Mouse (Mus musculus) layer of hippocampus, postnatal 10 days (tissue): ENCODE measurements around the gene Dcun1d4. TPM values are rescaled to one million over a fixed set of nuclear protein-coding genes. Genes with fewer than 3 reads are reported as not detected.
"Not testable (repeated sequence)": the region's sequence is repeated elsewhere in the genome, so short reads cannot be mapped to it uniquely, and the experiment has no call there.

Experiments
- DNase-seq, 2 experiments: peaks; one replicate each; pipeline ENCODE4 v3.0.0; 2021; ENCODE audit warnings: low spot score in 2 of 2
- long read RNA-seq: library from polyadenylated mRNA; stranded (forward); transcript quantifications from one replicate; pipeline ENCODE4 v2.0.0, GENCODE M21; 2023
- total RNA-seq, 2 experiments: library from RNA; stranded (reverse); gene quantifications; 2 replicates each; pipeline ENCODE4 v1.2.3; 2021

The Dcun1d4 gene
- 100 to 1,000 TPM; 103 to 104 TPM for total RNA-seq
- long read RNA-seq, full-length matches to known transcripts: 45 of 58 reads
- long read RNA-seq, partial matches to known transcripts: 1 of 58 reads
- long read RNA-seq, other reads (novel, unspliced or antisense): 12 of 58 reads

DNA sequence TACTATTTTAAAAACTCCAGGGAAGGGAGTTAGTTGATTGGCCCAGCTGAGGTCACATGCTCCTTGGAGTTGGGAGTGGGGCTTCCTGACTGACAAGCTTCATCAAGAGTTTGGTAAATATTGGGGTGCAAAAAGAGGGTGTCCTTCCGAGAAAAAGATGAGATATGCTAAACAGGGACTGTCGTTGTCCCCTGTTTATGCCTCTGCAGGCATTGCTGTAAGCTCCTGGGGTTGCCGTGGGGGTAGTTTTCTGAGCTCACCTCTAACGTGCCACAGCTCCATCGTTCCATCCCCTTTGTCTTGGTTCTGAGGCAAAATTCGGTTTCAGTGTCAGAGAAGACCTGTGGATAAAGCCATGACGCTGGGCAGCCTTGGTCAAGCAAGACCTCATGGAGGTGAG, at the start of gene Dcun1d4:
Dcun1d4 (plus strand) TSS at position 301 of the 400 bp plus-strand sequence.
- DNase-seq: no peak

DNA sequence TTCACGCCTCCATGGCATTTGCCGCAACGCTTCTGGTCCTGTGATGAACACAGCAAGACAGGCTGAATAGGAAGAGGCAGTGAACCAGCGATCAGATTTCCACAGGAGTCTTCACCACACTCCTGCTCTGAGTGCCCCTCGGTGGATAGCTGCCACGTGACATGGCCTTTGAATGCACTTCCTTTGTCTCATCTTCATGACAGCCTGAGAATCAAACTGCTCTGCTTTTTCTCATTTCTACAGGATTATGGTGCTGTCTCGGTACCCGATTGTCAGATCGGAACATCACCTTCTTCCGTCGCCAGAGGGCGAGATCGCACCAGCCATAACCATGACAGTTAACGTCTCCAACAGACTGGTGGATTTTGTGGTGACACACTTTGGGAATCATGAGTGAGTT, 49.2 kb upstream of the Dcun1d4 start:
- peak; percentile 89 to 91 for DNase-seq

DNA sequence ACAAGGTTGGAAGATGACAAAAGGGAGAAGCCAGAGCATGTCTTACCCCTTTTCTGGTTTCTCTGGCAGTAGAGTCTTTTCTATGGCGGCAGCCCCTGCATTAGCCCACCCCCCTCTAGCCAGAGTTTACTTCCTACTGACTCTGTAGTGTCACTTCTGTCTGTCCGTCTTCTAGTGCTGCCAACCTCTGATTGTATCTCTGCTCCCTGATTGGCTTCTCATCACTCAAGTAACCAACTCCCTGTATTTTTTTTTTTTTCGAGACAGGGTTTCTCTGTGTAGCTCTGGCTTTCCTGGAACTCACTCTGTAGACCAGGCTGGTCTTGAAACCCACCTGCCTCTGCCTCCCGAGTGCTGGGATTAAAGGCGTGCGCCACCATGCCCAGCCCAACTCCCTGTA, 48.0 kb upstream of the Dcun1d4 start:
- DNase-seq: no peak

DNA sequence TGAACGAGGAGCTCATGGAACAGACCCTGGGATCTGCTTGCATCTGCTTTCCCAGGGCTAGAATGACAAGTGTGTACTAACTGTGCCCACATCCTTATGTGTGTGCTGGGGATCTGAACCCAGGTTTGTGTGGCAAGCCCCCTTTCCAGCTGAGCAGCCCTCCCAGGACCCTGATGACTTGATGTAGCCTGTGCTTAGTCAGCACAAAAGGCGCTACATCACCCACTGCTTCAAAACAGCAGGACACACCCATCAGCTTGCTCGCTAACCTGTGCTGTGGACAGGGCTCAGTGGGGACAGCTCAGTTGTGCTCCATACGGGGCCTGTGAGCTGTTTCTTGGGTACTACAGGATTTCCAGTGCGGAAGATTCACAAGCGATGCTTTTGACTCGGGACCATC, 46.0 kb upstream of the Dcun1d4 start:
- no peak for DNase-seq

DNA sequence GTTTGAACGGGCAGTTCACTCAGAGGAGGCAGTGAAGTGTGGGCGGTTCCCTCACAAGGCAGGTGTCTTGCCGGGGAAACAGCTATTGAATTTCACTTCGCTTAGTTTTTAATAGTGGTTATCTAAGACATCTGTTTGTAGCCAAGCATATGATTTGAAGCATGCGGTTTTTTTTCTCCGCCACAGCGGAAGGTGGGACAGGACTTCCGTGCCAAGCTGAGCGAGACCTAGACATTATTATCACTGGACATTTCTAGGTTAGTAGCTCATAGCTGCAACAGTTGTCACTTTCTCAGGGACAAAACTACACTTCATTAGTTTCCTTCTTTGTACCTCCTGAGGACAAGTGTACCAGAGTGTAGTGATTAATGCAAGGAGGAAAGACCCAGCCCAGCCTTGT, 38.6 kb upstream of the Dcun1d4 start:
- no peak for DNase-seq

DNA sequence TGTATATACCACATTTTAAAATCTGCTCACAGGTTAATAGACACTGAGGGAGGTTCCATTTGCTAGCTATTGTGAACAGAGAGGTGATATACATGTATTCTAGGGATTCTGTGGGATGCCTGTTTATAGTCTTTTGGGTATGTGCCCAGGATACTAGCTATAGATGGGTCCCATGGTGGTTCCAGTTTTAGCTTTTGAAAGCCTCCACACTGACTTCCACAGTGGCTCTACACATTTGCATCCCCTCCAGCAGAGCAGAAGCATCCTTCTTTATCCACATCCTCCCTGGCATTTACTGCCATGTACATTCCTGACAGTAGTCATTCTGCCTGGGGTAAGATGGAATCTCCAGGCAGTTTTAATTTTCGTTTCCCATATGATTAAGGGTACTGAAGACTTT, 30.5 kb upstream of the Dcun1d4 start:
- no peak for DNase-seq

DNA sequence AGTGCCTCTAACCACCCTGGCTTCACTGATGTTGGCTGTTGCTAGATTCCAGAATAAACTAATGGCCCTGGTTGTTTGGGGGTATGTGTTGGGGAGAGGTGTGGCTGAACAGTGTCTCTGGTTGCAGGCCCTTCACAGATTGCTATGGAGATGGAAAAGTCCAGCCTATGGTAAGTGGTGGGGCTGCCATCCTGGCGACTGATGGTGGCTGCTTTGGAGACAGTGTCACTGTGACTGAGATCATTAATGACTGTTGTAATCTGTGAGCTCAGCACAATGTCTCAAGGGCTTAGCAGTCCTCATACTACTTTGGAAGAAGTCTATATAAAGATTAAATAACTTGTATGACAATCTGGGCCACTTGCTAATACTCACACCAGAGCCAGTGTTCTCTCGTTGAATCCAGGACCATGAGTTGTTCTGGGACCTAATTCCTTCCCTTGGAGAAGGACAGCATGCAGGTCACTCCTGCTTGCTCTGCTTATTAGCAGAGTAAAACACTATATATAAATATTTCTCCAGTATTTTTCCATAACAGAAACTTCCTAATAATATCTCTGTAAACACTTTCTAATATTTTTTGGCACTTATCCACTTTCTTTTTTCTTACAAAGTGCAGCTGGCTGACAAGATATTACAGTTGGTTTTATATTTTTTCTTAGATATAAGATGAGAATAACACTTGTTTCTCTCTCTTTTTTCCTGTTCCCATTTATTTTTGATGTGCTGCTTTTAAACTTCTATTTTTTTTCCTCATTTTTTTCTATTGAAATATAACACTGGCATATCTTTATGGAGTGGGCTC, 26.1 kb upstream of the Dcun1d4 start:
- DNase-seq: no peak

DNA sequence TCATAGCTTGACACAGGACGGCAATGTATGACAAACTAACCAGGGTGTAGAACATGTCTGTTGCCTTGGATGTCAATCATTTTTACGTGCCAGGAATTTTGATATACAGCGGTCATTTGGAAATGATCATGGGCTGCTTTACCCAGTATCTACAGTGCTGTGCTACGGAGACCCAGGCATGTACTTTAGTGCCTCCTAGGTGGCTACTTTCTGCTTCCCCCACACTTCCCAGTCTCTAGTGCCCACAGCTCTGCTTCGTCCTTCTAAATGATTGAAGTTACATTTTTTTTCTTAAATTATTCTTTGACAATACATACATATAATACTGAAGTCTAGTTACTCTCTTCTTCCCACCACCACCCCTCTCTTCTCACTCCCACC, 25.5 kb upstream of the Dcun1d4 start:
- no peak for DNase-seq

DNA sequence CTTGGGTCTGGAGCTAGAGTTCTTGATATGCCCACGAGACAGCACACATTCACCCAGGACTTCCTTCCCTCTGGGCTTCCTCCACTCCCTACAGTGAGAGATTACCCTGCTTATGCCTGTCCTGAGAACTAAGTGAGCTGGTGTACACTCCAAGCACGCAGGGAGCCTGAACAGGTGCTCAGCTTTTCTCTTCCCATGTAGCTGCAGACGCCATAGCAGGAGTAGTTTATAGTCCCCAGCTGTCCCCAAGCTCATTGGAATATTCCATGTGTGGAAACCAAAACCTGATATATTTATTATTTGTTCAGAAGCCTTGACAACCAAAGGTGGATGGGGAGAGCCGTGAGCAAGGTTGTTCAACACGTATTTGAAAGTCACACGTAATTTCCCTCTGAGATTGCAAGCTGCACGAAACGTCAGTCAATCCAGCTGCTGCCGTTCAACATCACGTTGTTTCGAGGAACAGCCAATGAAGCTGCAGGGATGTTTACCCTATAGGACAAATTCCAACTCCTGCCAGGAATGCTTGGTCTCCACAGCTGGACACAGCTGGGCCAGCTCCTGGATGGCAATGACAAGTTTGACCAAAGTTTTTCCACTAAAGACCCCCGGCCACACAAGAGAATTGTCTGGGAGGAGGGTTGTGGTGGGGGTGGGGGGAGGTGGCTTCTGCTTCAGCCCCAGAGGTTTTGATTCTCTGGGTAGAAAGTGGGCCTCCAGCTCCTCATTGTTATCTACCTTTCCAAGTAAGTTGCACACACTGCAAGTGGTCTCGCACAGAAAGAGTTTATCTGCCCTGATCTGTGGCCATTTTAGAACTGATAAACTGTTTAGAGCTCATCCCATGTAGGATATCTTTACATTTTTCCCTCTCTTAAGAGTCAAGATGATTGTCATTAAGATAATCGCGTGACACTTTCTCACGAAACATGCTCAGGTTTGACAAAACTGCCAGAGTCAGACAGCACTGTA, 12.1 kb upstream of the Dcun1d4 start:
- DNase-seq: no peak

DNA sequence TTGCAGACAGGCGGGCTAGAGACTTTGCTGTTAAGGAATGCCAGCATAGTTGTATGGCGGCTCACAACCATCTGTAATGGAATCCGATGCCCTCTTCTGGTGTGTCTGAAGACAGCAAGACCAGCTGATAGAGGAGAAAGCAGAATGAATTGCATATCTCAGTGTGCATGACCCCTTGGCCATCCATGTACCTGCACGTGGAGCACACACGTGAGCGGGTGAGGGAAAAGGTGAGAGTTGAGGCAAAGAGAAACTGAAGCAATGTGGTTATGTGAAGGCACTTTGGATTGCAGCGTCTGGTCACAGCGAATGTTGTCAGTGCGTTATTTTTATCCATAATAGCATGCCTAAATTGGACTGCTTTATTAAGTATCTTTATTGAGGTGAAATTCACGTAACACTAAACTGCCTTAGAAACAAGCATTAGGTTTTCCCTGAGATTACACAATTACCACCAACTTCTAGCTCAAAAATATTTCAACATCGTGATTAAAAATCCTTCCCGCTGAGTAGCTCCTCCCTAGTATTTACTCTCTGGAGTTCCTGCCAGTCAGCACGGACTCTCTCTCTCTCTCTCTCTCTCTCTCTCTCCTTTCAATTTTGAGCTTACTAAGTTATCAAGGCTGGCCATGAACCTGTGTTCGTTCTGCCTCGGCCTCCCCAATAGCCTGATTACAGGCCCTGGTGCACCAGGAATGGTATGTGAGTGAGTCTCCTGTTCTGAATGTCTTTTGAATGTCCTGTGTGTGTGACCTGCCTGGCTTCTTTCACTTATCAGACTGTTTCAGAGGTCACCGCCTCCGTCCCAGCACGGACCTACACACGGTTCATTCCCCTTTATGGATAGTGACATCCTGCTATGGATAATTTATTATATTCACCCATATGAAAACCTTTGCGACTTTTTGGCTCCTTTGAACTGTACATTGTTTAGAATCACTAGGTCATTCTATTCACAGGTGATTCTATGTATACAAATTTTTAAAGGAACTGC, 6.1 kb upstream of the Dcun1d4 start:
- DNase-seq: no peak

DNA sequence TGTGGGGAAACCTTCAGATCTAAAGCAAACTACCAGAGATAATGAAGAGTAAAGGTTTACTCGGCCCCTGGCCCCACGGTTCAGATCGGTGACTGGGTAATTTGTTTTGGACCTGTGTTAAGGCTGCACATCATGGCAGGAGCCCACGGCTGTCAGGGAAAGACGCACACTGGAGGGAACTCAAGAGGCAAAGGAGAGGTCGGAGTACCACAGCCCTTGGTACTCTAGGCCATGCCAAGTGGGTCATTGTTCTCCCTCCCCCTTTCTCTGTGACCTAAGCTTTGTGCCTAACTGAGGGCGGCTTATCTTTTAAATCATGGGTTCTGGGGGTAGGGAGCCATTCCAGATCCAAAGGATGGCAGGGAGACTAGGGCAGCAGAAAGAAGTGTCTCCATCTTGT, 601 bp downstream of the Dcun1d4 start:
- DNase-seq: no peak

DNA sequence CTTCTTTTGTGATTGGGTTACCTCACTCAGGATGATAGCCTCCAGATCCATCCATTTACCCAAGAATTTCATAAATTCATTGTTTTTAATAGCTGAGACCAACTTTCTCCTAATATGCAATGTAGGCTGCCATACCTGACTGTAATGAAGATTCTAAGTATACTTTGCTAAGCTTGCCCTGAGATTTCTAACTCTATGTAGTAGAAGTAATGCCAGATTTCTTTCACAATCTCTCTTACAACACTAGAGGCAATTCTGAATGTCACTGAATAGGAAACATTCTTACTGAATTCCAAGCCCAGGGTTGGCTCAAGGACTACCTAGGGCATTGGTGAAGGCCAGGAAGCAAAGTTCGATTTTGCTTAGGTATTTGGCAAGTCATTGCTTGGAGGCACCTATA, 1.6 kb downstream of the Dcun1d4 start:
- DNase-seq: not testable (repeated sequence)

DNA sequence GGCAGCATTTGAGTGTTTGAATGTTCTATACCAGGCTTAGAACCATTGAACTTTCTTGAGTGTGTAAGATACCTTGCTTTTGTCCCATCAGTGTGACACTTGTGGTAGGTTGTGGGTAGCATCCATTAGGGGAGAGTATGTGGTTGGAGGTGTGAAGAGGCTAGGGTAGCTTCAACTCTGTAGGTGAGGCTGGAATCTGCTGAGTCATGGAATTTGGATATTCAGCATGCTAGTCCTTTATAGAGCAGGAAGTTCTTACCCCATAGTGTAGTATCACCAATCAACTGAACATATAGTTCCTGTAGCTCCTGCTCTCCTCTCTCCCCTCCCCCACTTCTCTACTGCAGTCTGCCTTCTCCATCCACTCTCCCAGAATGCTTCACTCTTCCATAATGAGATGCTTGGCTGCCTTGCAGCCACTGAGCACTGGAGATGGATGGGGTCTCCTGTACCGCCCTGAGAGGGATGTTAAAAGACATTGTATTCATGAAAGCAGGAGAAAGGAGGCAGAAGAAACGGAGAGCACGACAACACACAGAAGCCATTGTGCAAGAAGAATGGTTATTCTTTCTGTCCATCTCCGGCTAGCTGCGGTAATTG, 3.3 kb downstream of the Dcun1d4 start:
- DNase-seq: no peak

DNA sequence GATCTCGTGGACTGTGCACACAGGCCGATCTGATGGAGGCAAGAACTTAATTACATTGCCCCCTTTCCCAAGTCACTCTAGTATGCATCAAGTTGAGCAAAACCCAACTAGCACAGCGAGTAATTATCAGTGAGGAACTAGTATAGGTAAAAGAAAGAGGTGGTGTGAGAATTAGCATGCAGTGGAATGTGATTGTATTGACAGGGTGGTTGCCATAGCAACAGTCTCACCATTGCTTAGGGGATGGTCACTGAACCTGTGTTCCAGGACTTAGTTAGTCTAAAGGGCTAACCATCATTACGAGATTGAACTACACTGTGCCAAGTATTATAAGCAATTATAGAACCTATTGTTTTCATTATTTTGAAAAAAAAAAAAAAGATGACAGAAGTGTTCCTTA, 5.7 kb downstream of the Dcun1d4 start:
- no peak for DNase-seq

DNA sequence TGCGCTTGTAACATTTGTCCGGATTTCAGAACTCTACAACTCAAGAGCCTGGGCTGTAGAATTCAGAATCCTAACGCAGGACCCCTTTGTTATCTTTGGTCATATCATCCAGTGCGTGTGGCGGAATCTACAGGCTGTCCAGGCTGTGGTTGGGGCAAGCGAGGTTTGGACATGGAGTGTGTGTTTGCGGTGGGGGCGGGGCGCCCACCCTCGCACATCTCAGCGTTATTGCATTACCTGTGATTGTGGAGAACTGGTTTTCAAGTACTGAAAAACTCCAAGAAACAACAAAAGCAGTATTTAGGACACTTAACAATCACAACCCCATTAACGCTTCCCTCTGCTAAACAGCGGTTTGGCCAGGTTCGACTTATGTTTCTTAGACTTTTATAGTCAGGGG, 9.1 kb downstream of the Dcun1d4 start:
- no peak for DNase-seq

DNA sequence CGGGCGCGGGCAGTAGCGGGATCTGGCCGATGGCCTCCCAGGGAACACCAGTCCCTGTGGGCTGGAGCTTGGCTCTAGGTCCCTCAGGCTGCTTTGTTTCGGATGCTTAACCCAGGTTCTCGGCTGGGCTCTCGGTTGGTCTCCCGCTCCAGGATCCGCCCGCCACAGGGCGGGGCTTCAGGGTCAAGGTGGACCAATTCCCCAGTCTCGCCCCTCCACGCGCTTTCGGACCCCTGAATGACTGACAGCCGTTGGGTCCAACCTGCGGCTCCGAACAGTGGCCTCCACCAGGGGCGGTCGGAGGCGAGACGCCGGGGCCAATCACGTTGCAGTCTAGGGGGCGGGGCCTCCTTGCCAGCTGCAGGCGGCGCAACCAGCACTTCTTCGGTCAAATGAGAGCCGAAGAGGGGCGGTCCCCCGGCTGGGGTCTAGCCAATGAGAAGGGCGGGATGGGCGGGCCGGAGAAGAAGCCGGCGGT, 9.8 kb downstream of the Dcun1d4 start:
- peak; percentile 98 to 99 for DNase-seq

DNA sequence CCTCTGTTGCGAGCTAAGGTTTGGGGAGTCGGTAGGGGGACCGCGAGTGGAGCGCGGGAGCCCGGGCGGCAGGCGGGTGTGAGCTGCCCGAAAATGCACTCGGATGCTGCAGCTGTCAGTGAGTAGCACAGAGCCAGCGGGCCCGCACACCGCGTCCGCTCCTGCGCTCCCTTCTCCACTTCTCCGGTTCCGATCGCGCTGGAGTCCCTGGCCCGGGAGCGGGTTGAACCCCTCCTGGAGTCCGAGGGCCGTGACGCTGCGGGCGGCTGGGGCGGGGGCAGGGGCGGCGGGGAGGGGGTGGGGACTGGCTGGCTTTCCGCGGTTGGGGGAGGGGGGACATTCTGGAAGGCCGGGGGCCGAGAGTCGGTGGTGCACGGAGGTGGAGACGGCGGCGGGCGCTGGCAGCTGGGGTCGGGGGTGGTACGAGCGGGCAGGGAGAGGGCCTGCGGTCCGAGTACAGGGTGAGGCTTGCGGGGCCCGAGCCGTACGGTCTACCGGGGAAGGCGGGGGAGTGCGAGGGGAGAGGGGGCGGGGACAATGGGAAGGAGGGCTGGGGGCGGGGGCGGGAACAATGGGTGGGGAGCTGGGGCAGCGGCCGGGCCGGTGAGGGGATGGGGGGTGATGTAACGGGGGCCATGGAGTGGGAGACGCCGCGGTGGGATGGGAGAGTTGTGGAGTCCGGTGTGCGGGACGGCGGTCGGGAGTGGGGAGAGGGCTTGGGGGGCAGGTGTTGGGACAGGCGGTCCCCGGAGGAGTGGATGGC, 10.5 kb downstream of the Dcun1d4 start:
- DNase-seq: peak in 1 of 2 experiments; percentile 45

DNA sequence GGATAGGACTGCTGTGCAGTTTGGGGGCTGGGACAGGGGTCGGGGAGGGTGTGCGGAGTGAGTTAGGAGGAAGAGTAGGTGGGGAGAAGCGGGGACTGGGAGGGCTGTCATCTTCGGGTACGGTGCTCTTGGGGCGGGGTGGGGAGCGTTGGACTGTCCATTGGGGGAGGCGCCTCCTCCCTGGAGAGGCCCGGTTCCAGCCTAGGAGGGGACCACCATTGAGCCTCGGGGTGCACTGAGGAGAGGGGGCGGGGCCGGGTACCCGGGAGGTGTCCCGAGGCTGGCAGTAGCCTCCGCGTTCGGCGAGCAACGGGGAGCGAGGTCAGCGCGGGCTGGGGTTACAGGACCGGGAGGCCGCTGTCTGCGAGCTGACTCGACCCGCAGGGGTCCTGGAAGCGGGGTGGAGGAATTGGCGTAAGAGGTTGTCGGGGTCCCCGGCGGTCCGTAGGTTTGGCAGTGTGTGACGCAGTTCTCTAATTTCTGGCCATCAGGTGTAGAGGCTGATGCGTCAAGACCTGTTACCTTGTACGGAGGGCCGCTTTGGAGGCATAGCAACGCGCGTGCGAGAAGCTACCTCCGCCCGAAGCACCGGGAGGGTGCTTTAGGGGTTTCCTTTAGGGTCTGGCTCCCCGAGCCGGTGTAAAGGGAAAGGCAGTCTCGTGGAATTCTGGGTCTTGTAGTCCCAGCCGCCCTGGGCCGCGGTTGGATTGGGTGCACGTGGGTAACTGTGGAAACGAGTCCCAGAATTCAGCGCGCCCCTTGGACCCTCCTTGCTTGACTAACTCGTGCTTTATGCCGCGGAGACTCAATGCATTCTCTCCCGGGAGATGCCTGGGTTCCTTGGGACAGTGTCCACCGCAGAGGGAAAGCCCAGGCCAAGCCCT, 11.3 kb downstream of the Dcun1d4 start:
- peak; percentile 87 to 89 for DNase-seq
